18 mouse cellular contexts compared by ENCODE assay signal in genomic region chr2:115631826-115632225, GRCm38 (mm10). TPM values are rescaled to one million over a fixed set of nuclear protein-coding genes. Genes with fewer than 3 reads are reported as not detected.
A peak's percentile ranks its signal among the peaks of the same experiment; 100 is the strongest.
DNase-seq lines count a peak whose midpoint lies in the region; ATAC-seq and TF ChIP-seq lines count a peak whose summit lies in the region.
"Had no signal": no experiment of that assay in that cellular context is flagged by ENCODE, and none has a peak within 500 bp of the region (broad histone marks: within the 10 kb centered on the region; RNA-seq: fewer than 3 reads in every experiment).

No protein-coding gene starts in this region.

- no peak overlapping the region for H3K27ac ChIP-seq in hindbrain, embryonic 11.5 days (ENCODE audit: low read depth, low read length)
- no peak overlapping the region for H3K27ac ChIP-seq in hindbrain, postnatal 0 days
- H3K27ac ChIP-seq in layer of hippocampus, adult 2 months: no peak overlapping the region
- H3K27ac ChIP-seq in hindbrain, embryonic 14.5 days: 0 out of 2 replicates have a peak overlapping the region, but pooled peaks have one; percentile 43
- H3K27ac ChIP-seq: embryonic facial prominence, embryonic 12.5 days; forebrain, embryonic 15.5 days; heart, embryonic 15.5 days; intestine, embryonic 15.5 days had no signal

- POLR2A ChIA-PET in Patski (lab: Charles Lee): no interaction called here

- CTCF ChIA-PET in Patski (lab: Charles Lee): interaction anchor here (1.7 kb wide), 1 partner anchor 28 kb away, joined by 3 read pairs; no protein-coding TSS in a partner anchor

- H3K4me2 ChIP-seq in hindbrain, embryonic 11.5 days (replicated peaks; ENCODE audit: low read depth, low read length): no peak overlapping the region
- H3K4me2 ChIP-seq in hindbrain, postnatal 0 days (ENCODE audit: low read depth, low read length): no peak overlapping the region
- H3K4me2 ChIP-seq in hindbrain, embryonic 14.5 days (replicated peaks): no peak overlapping the region
- H3K4me2 ChIP-seq: embryonic facial prominence, embryonic 12.5 days; forebrain, embryonic 15.5 days; heart, embryonic 11.5 days; heart, embryonic 15.5 days; intestine, embryonic 15.5 days had no signal

- 0 out of 2 replicates have a peak, but pooled peaks cover 3% of the 10 kb centered on the region for H3K4me1 ChIP-seq in hindbrain, embryonic 11.5 days (replicated peaks; ENCODE audit: control insufficient read depth, insufficient read depth, low read length)
- H3K4me1 ChIP-seq in hindbrain, postnatal 0 days (ENCODE audit: insufficient read depth, low read length): no peaks in the 10 kb centered on the region
- H3K4me1 ChIP-seq in hindbrain, embryonic 14.5 days (replicated peaks; ENCODE audit: control insufficient read depth, insufficient read depth, low read length): peaks cover 4% of the 10 kb centered on the region; the same call in 1 of the 2 replicates
- H3K4me1 ChIP-seq: embryonic facial prominence, embryonic 12.5 days; heart, embryonic 15.5 days; intestine, embryonic 15.5 days had no signal

- DNase-seq in hindbrain, embryonic 11.5 days (ENCODE audit: low spot score): no peak
- DNase-seq in hindbrain, postnatal 0 days (ENCODE audit: low spot score): no peak
- no peak for DNase-seq in layer of hippocampus, adult 2 months (ENCODE audit: low spot score in 2 of 2)
- no peak for DNase-seq in layer of hippocampus, adult 11-12 months (ENCODE audit: low spot score)
- DNase-seq in Patski (ENCODE audit: low read depth, low spot score): no peak
- DNase-seq in hindbrain, embryonic 14.5 days (ENCODE audit: low spot score): no peak
- no peak for DNase-seq in urinary bladder, postnatal 10 days (ENCODE audit: low spot score)
- no peak for DNase-seq in spleen, adult 12 weeks (ENCODE audit: low spot score)
- DNase-seq: adrenal gland, postnatal 14 days; cerebellum, adult 11-12 months; cerebellum, adult 9-10 months; cerebellum, postnatal 25 days; gastrocnemius, postnatal 25 days had no signal

- no peaks in the 10 kb centered on the region for H3K9me3 ChIP-seq in hindbrain, embryonic 11.5 days (ENCODE audit: control insufficient read depth, low read length)
- H3K9me3 ChIP-seq in hindbrain, postnatal 0 days (ENCODE audit: low read length): no peaks in the 10 kb centered on the region
- no peaks in the 10 kb centered on the region for H3K9me3 ChIP-seq in hindbrain, embryonic 14.5 days (ENCODE audit: control insufficient read depth, low read length)
- H3K9me3 ChIP-seq: embryonic facial prominence, embryonic 12.5 days; forebrain, embryonic 15.5 days; heart, embryonic 15.5 days; intestine, embryonic 15.5 days had no signal

- ATAC-seq in hindbrain, embryonic 11.5 days (ENCODE audit: low FRiP score): 0 out of 2 replicates have a peak, but pooled peaks have one; percentile 43
- ATAC-seq in hindbrain, postnatal 0 days: no peak
- ATAC-seq in Patski: no peak
- no peak for ATAC-seq in hindbrain, embryonic 14.5 days (ENCODE audit: low FRiP score)
- ATAC-seq: forebrain, embryonic 15.5 days; intestine, embryonic 15.5 days had no signal

- WGBS in hindbrain, embryonic 11.5 days: 85% methylated on average over 4 of the region's 4 CpGs
- WGBS in hindbrain, postnatal 0 days: 82% methylated on average over 4 of the region's 4 CpGs
- WGBS in hindbrain, embryonic 14.5 days: 79% methylated on average over 4 of the region's 4 CpGs

- in situ Hi-C loops in Patski (cut with MboI; ENCODE audit: low pct_unique_long_range_greater_than_20kb): no loop called here

- no peak overlapping the region for H3K4me3 ChIP-seq in hindbrain, embryonic 11.5 days (ENCODE audit: low read depth, low read length)
- H3K4me3 ChIP-seq in hindbrain, postnatal 0 days (ENCODE audit: low read length): no peak overlapping the region
- no peak overlapping the region for H3K4me3 ChIP-seq in layer of hippocampus, adult 2 months
- H3K4me3 ChIP-seq in hindbrain, embryonic 14.5 days (replicated peaks; ENCODE audit: low read length): no peak overlapping the region
- H3K4me3 ChIP-seq: embryonic facial prominence, embryonic 12.5 days; forebrain, embryonic 15.5 days; heart, embryonic 15.5 days; intestine, embryonic 15.5 days had no signal

- no peak for TF ChIP-seq CTCF in hindbrain, postnatal 0 days (IDR thresholded peaks at IDR 0.05; ENCODE audit: low read depth)
- peak; percentile 66 for TF ChIP-seq CTCF in layer of hippocampus, adult 2 months (conservative IDR thresholded peaks at IDR 0.05)
- peak; percentile 20 for TF ChIP-seq CTCF in Patski (IDR thresholded peaks at IDR 0.05)

- H3K9ac ChIP-seq in hindbrain, embryonic 11.5 days (ENCODE audit: low read depth, low read length): no peak overlapping the region
- no peak overlapping the region for H3K9ac ChIP-seq in hindbrain, postnatal 0 days (replicated peaks; ENCODE audit: low read length)
- no peak overlapping the region for H3K9ac ChIP-seq in hindbrain, embryonic 14.5 days
- H3K9ac ChIP-seq: embryonic facial prominence, embryonic 12.5 days; forebrain, embryonic 15.5 days; heart, embryonic 15.5 days; intestine, embryonic 15.5 days had no signal

- no peaks in the 10 kb centered on the region for H3K36me3 ChIP-seq in hindbrain, embryonic 11.5 days (ENCODE audit: control insufficient read depth, insufficient read depth, low read length)
- H3K36me3 ChIP-seq in hindbrain, postnatal 0 days (ENCODE audit: insufficient read depth, low read length): no peaks in the 10 kb centered on the region
- no peaks in the 10 kb centered on the region for H3K36me3 ChIP-seq in hindbrain, embryonic 14.5 days (replicated peaks; ENCODE audit: control insufficient read depth, insufficient read depth)
- H3K36me3 ChIP-seq: embryonic facial prominence, embryonic 12.5 days; forebrain, embryonic 15.5 days; intestine, embryonic 15.5 days had no signal

- H3K27me3 ChIP-seq in hindbrain, embryonic 11.5 days (ENCODE audit: control insufficient read depth, insufficient read depth, low read length): no peaks in the 10 kb centered on the region
- H3K27me3 ChIP-seq in hindbrain, postnatal 0 days (ENCODE audit: insufficient read depth, low read length): no peaks in the 10 kb centered on the region
- no peaks in the 10 kb centered on the region for H3K27me3 ChIP-seq in Patski
- no peaks in the 10 kb centered on the region for H3K27me3 ChIP-seq in hindbrain, embryonic 14.5 days (ENCODE audit: control insufficient read depth, insufficient read depth, low read length)
- H3K27me3 ChIP-seq: embryonic facial prominence, embryonic 12.5 days; forebrain, embryonic 15.5 days; heart, embryonic 15.5 days; intestine, embryonic 15.5 days had no signal

RNA-seq across cellular contexts. Expression of gene BC052040, which starts 50.3 kb away (rescaled TPM):
- 21.7 and 24.2 TPM in 2 replicates for polyA plus RNA-seq in hindbrain, embryonic 11.5 days (2014; fragmentation: Nextera tagmentation; extraction: Ambion mirVana)
- total RNA-seq in hindbrain, postnatal 0 days (2014; rRNA removed): 11.7 and 14.3 TPM in 2 replicates
- polyA plus RNA-seq in hindbrain, postnatal 0 days (2015; fragmentation: Nextera tagmentation; extraction: Ambion mirVana): 11.2 and 13.7 TPM in 2 replicates
- 1 to 10 TPM; 6.5 to 7.6 TPM for total RNA-seq in layer of hippocampus, adult 2 months (2021)
- polyA plus RNA-seq in Patski (2021): 14.8 TPM
- 16.6 and 20.8 TPM in 2 replicates for polyA plus RNA-seq in hindbrain, embryonic 14.5 days (2014; fragmentation: Nextera tagmentation; extraction: Ambion mirVana)
